Mouse (Mus musculus) embryonic facial prominence, embryonic 12.5 days (tissue): ENCODE measurements around the gene Tmem138. TPM values are rescaled to one million over a fixed set of nuclear protein-coding genes. Genes with fewer than 3 reads are reported as not detected.
A peak's percentile ranks its signal among the peaks of the same experiment; 100 is the strongest.

ENCODE experiments used
- ATAC-seq: fragments of 200-750 bp; cut with Nextera tagmentation; 2 replicates; pipeline ENCODE4 v1.8.0; 2017; ENCODE audit not compliant: insufficient number of reproducible peaks, insufficient read depth, low FRiP score, low TSS enrichment
- H3K27ac ChIP-seq: fragments of 300-500 bp; sonication (generic); 2 replicates; pipeline ENCODE4 v1.5.1; 2016; ENCODE audit warnings: mild to moderate bottlenecking
- H3K27me3 ChIP-seq: fragments of 300-500 bp; sonication (generic); 2 replicates; pipeline ENCODE4 v1.6.1; 2016; ENCODE audit warnings: mild to moderate bottlenecking, moderate library complexity
- H3K36me3 ChIP-seq: fragments of 300-500 bp; sonication (generic); 2 replicates; pipeline ENCODE4 v1.6.1; 2016; ENCODE audit warnings: mild to moderate bottlenecking
- H3K4me1 ChIP-seq: fragments of 300-500 bp; sonication (generic); 2 replicates; pipeline ENCODE4 v1.6.1; 2016
- H3K4me2 ChIP-seq: fragments of 300-500 bp; sonication (generic); replicated peaks from 2 replicates; pipeline ENCODE4 v1.6.1; 2016; ENCODE audit warnings: mild to moderate bottlenecking, moderate library complexity
- H3K4me3 ChIP-seq: fragments of 300-500 bp; sonication (generic); 2 replicates; pipeline ENCODE4 v1.5.1; 2016; ENCODE audit warnings: mild to moderate bottlenecking
- H3K9ac ChIP-seq: fragments of 300-500 bp; sonication (generic); 2 replicates; pipeline ENCODE4 v1.6.1; 2016; ENCODE audit warnings: mild to moderate bottlenecking, moderate library complexity
- H3K9me3 ChIP-seq: fragments of 300-500 bp; sonication (generic); 2 replicates; pipeline ENCODE4 v1.6.1; 2016; ENCODE audit warnings: mild to moderate bottlenecking, moderate library complexity
- WGBS: fragments of 180-500 bp; shearing (Covaris S2); methylation state at CpG from one replicate; pipeline ENCODE4 v1.1.7; 2016; 5-methylcytosine and 5-hydroxymethylcytosine counted together
- polyA plus RNA-seq: library from polyadenylated mRNA; unstranded; fragments of >200 nt; fragmentation: Nextera tagmentation; extraction: Ambion mirVana; gene quantifications from 2 replicates; pipeline ENCODE4 v1.2.1, GENCODE M21; 2016

Tmem138 gene
- polyA plus RNA-seq, 1 experiment from 2014 or later: 38.7 TPM

DNA sequence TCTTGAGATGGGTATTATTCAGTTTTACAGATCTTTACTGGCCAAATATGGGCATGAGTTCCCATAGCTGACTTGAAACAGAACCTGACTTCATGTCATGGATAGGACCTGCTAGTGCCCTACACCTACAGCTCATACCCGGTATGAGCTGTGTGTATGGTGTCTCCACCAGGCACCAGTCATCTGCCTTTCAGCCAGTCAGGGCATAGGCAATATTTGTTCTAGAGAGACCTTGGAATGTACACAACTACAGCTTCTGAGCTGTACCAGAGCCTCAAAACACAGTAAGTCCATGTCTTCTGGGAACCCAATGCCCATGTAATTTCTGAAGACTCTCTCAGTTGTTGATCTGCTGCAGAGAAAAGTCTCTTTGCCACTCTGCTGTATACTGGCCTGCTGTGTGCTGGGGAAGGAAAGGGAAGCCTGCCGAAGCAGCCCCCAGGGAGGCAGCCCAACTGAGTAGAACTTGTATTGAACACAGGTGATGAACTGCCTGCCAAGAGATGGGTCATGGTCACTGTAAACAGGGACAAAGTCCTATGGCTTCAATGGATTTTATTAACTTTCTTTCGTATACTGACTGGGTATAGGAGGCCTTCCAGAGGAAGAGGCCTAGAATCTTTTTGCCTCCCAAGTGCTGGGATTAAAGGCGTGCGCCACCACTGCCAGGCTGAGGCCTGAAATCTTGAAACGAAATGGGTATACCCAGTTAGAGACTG lies 14.7 kb upstream of the Tmem138 start:
- ATAC-seq: no peak
- Histone ChIP-seq H3K4me1 (peaks cover 10% of the 10 kb centered on the region), H3K27me3 (no peaks in the 10 kb centered on the region), H3K36me3 (peaks cover 28% of the 10 kb centered on the region), H3K9ac (no peak overlapping the region), H3K4me2 (no peak overlapping the region), H3K9me3 (no peaks in the 10 kb centered on the region), H3K4me3 (no peak overlapping the region), H3K27ac (no peak overlapping the region)
- 94% methylated on average over 6 of the region's 6 CpGs for WGBS

DNA sequence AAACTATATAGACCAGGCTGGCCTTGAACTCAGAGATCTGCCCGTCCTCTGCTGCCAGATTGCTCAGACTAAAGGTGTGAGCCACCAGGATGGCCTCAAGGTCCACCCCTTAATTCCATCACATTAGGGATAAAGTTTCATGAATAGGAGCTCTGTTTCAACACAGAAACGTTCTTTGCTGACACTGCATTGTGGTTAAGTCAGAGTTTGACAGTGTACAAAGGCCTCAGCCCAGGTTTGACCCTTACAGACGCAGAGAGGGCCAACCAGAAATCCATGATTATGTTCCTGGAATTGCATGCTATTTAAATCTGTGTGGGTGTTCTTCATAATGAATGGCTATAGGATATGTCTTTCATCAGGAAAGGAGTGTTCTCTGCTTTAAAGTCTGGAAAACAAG lies 13.1 kb upstream of the Tmem138 start:
- 53% methylated on average over 3 of the region's 3 CpGs for WGBS

DNA sequence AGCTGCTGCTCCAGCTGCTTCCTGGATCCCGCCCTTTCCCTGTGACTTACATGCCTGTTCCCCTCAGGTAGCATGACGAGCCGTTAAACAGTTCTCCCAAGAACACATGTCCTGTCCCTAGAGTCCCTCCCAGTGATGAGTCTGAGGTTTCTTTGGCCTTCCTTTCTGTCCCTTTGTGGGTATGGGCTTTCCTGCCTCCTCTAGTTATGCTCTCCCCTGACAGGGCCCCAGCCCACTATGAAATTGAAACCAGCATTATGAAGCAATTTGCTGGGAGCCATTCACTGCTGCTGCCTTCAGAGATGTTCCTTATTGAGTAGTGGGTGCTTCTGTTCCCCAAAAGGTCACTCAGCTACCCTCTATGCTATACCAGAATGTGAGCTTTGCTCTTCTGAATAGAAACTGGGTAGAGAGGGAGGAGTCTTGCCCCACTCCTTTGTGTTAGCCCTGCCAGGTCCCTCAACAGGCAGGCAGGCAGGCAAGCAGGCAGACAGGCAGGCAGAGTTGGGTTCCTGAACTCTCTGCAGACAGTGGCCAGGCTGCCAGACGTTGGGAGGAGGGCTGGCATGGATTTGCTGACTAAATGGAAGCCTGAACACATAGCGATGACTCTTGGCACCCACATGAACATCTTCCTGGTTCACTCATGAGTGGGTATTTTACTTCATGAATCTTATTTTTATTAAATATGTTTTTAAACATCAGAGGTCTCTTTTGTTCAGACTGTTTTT lies 12.1 kb upstream of the Tmem138 start:
- no peaks in the 10 kb centered on the region for H3K27me3 ChIP-seq
- peaks cover 21% of the 10 kb centered on the region for H3K36me3 ChIP-seq
- peaks cover 10% of the 10 kb centered on the region for H3K4me1 ChIP-seq
- H3K4me2 ChIP-seq: no peak overlapping the region
- WGBS: 42% methylated on average over 5 of the region's 5 CpGs
- peak; percentile 48; the same call in 1 of the 2 replicates for ATAC-seq
- peak overlapping the region; percentile 75 for H3K27ac ChIP-seq
- no peak overlapping the region for H3K4me3 ChIP-seq
- no peak overlapping the region; the same call in 1 of the 2 replicates for H3K9ac ChIP-seq
- H3K9me3 ChIP-seq: no peaks in the 10 kb centered on the region

More for the DNA sequence above, 13.1 kb upstream of the Tmem138 start:
- Histone ChIP-seq H3K9me3 (no peaks in the 10 kb centered on the region), H3K9ac (no peak overlapping the region), H3K27ac (no peak overlapping the region), H3K4me1 (peaks cover 10% of the 10 kb centered on the region), H3K27me3 (no peaks in the 10 kb centered on the region), H3K36me3 (peaks cover 25% of the 10 kb centered on the region), H3K4me3 (no peak overlapping the region), H3K4me2 (no peak overlapping the region)
- ATAC-seq: no peak

DNA sequence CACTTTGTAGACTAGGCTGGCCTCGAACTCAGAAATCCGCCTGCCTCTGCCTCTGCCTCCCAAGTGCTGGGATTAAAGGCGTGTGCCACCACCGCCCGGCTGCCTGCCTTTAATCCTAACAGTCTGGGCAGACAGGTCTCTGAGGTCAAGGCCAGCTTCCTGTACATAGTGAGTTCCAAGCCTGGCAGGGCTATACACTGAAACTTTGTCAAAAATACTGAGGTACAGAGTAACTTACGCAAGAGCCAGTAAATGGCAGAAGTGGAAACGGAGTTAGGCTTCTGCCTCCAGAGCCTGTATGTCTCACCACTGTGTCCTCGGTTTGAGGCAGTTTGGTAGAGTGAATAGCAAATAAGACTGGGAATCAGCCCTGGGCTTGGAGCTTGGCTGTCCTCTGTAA lies 10.1 kb upstream of the Tmem138 start:
- no peaks in the 10 kb centered on the region for H3K9me3 ChIP-seq
- no peaks in the 10 kb centered on the region for H3K27me3 ChIP-seq
- ATAC-seq: no peak
- no peak overlapping the region for H3K4me2 ChIP-seq
- no peak overlapping the region for H3K27ac ChIP-seq
- WGBS: 77% methylated on average over 8 of the region's 8 CpGs
- peaks cover 10% of the 10 kb centered on the region for H3K4me1 ChIP-seq
- H3K9ac ChIP-seq: no peak overlapping the region
- no peak overlapping the region for H3K4me3 ChIP-seq
- peaks cover 15% of the 10 kb centered on the region for H3K36me3 ChIP-seq

DNA sequence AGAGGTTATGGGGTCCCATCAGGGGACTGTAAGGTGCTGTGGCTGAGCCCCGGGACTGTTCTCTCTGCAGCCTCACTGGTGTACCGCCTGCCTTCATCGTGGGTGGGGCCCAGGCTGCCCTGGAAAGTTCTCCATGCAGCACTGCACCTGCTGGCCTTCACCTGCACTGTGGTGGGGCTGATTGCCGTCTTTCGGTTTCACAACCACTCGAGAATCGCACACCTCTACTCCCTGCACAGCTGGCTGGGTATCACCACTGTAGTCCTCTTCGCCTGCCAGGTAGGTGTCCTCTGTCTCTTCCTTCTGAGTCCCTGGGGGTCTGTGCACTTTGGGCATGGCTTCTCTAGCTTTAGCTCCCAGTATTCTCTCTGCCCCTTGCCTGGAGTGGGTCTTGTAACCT lies 8.0 kb upstream of the Tmem138 start:
- H3K4me2 ChIP-seq: no peak overlapping the region
- H3K27ac ChIP-seq: no peak overlapping the region
- ATAC-seq: no peak
- 0 out of 2 replicates have a peak, but pooled peaks cover 8% of the 10 kb centered on the region for H3K36me3 ChIP-seq
- no peak overlapping the region for H3K9ac ChIP-seq
- WGBS: 89% methylated on average over 8 of the region's 8 CpGs
- H3K27me3 ChIP-seq: no peaks in the 10 kb centered on the region
- peaks cover 10% of the 10 kb centered on the region for H3K4me1 ChIP-seq
- H3K4me3 ChIP-seq: no peak overlapping the region
- no peaks in the 10 kb centered on the region for H3K9me3 ChIP-seq

DNA sequence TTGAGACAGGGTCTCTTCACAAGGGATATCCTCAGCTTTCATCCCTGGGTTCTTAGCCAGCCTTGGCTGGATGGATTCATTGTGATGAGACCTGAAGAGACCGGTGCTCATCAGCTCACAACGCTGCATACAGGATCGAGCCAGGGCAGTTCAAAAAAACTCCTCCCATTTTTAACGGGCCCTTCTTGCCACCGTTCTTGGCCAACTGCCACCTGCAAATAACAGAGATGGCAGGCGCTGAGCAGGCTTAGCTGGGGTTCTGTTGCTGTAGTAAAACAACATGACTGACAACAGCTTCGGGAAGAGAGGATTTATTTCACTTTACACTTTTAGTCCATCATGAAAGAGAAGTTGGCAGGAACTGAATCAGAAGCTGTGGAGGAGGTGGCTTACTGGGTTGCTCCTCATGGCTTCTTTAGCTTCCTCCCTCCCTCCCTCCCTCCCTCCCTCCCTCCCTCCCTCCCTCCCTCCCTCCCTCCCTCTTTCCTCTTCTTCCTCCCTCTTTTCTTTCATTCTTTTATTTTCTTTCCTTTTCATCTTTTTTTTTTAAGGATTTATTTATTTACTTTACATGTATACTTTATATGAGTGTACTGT lies 6.5 kb upstream of the Tmem138 start:
- ATAC-seq: no peak
- no peaks in the 10 kb centered on the region for H3K9me3 ChIP-seq
- no peak overlapping the region for H3K4me2 ChIP-seq
- H3K4me1 ChIP-seq: peaks cover 2% of the 10 kb centered on the region
- WGBS: 83% methylated on average over 7 of the region's 7 CpGs
- no peak overlapping the region for H3K4me3 ChIP-seq
- no peak overlapping the region for H3K27ac ChIP-seq
- H3K27me3 ChIP-seq: no peaks in the 10 kb centered on the region
- 0 out of 2 replicates have a peak, but pooled peaks cover 8% of the 10 kb centered on the region for H3K36me3 ChIP-seq
- H3K9ac ChIP-seq: no peak overlapping the region

DNA sequence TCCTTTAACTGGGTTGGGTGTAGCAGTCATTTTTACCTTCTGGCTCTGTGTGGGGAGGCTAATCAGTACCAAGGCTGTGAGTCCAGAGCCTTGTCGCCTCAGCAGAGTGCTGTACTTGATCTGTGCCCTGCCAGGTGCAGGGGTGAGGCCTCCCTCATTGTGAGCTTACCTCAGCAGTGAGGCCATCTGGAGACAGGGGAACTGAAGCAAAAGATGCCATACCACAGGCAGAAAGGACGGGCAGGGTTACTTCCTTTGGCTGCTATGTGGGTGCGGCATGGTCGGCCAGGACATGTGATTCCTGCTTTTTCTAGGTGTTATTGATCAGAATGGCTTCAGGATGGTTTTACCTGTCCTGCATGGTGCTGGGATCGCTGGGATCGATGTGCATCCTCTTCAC lies 4.8 kb upstream of the Tmem138 start:
- no peak overlapping the region for H3K4me3 ChIP-seq
- H3K9me3 ChIP-seq: no peaks in the 10 kb centered on the region
- no peak overlapping the region for H3K4me2 ChIP-seq
- H3K27me3 ChIP-seq: no peaks in the 10 kb centered on the region
- peaks cover 10% of the 10 kb centered on the region; the same call in 1 of the 2 replicates for H3K4me1 ChIP-seq
- no peak overlapping the region for H3K27ac ChIP-seq
- ATAC-seq: no peak
- WGBS: 79% methylated on average over 6 of the region's 6 CpGs
- 0 out of 2 replicates have a peak, but pooled peaks cover 3% of the 10 kb centered on the region for H3K36me3 ChIP-seq
- H3K9ac ChIP-seq: no peak overlapping the region

DNA sequence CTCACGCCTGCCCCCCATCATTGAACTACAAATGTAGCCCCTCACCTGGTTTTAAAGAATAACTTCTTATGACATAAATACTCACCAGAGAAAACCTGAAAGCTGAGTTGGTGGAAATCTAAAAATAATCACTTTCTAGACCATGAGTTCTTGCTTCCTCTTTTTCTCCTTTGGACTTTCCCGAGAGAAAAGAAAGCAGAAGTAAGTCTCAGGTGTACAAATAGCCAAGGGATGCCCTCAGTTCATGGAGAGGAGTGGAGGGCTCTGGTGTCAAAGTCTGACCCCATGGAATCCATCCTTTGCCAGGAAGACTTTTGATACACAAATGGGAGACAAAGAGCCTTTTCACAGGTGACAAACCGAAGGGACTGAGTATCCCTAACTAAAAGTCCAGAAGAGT lies 3.6 kb upstream of the Tmem138 start:
- Histone ChIP-seq H3K27me3 (no peaks in the 10 kb centered on the region), H3K4me1 (peaks cover 14% of the 10 kb centered on the region), H3K4me3 (no peak overlapping the region), H3K27ac (no peak overlapping the region), H3K4me2 (no peak overlapping the region), H3K36me3 (0 out of 2 replicates have a peak, but pooled peaks cover 3% of the 10 kb centered on the region), H3K9ac (no peak overlapping the region), H3K9me3 (no peaks in the 10 kb centered on the region)
- 74% methylated on average over 3 of the region's 3 CpGs for WGBS
- no peak for ATAC-seq

DNA sequence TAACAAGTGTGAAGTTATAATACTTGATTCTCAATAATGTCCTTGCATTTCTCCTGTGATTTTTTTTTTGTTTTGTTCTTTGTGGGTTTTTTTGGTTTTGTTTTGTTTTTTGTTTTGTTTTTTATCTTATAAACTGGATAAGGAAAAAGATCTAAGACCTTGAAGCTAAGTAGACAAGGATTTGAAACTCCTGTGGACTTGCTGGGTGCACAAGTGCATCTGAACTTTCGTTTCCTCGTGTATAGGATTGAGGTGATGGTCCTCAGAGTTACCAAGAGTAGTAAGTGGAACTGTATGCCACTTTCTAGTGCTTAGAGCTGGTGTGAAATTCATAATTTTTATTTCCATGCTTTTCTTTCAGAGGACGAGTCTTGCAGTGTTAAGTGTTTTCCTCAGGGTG lies 2.9 kb upstream of the Tmem138 start:
- Histone ChIP-seq H3K4me2 (no peak overlapping the region), H3K27me3 (no peaks in the 10 kb centered on the region), H3K36me3 (0 out of 2 replicates have a peak, but pooled peaks cover 2% of the 10 kb centered on the region), H3K4me3 (no peak overlapping the region), H3K9ac (no peak overlapping the region), H3K27ac (no peak overlapping the region), H3K4me1 (peaks cover 14% of the 10 kb centered on the region), H3K9me3 (no peaks in the 10 kb centered on the region)
- no peak for ATAC-seq
- WGBS: 78% methylated on average over 3 of the region's 3 CpGs

DNA sequence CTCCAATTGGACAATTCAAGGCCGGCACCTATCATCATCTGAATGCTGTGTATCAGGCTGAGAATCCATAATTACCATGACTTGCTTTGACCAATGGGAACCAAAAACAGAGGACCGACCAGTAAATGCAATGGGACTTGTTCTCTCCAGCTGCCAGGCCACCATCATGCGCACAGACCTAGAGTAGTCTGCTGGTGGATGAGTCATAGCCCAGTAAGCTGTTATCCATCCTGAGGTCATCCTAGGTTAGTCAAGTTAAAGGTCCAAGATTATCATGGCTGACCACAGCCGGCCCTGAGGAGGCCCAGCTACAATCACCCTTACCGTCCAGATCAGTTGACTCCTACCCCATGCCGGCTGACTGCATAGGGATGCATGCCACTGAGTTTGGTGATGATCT lies 7.5 kb downstream of the Tmem138 start:
- no peak for ATAC-seq
- peaks cover 44% of the 10 kb centered on the region for H3K36me3 ChIP-seq
- WGBS: 93% methylated on average over 6 of the region's 6 CpGs

DNA sequence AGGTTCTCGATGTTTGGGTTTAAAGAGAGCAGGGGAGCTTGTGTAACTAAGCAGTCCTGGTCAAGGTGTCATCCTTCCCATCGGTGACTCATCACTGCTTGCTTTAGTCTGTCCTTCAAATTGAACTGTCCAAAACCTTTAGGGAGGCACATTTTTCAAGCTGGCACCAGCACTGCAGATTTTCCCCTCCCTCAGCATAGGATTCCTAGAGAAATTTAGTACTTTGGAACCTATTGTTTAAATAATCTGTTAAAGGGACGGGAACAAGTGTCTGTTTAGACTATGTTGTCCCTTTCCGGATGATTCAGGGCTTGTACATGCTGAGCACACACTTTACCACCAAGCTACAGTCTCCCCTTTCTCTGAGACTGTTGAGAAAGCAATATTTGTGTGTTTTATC lies 11.9 kb downstream of the Tmem138 start:
- H3K27ac ChIP-seq: no peak overlapping the region
- no peak overlapping the region for H3K4me2 ChIP-seq
- H3K9me3 ChIP-seq: no peaks in the 10 kb centered on the region
- ATAC-seq: no peak
- H3K27me3 ChIP-seq: no peaks in the 10 kb centered on the region
- no peaks in the 10 kb centered on the region for H3K4me1 ChIP-seq
- 0 out of 2 replicates have a peak, but pooled peaks cover 6% of the 10 kb centered on the region for H3K36me3 ChIP-seq
- WGBS: 80% methylated on average over 4 of the region's 4 CpGs
- H3K9ac ChIP-seq: no peak overlapping the region
- no peak overlapping the region for H3K4me3 ChIP-seq

More for the DNA sequence above, 7.5 kb downstream of the Tmem138 start:
- Histone ChIP-seq H3K9me3 (no peaks in the 10 kb centered on the region), H3K27ac (no peak overlapping the region), H3K4me1 (no peaks in the 10 kb centered on the region), H3K4me2 (no peak overlapping the region), H3K27me3 (no peaks in the 10 kb centered on the region), H3K9ac (no peak overlapping the region), H3K4me3 (no peak overlapping the region)
